Mouse (Mus musculus): ENCODE data around the gene Ttyh3. TPM values are rescaled to one million over a fixed set of nuclear protein-coding genes. Genes with fewer than 3 reads are reported as not detected.

The Ttyh3 gene
- polyA plus RNA-seq, 1 experiment: 32.1 TPM

GRCm38 (mm10) chr5:140622978-140623670 lies 25.7 kb downstream of the Ttyh3 start:
- TF ChIP-seq GATA1 (IDR thresholded peaks at IDR 0.05; ENCODE audit: low read length): no peak

DNA sequence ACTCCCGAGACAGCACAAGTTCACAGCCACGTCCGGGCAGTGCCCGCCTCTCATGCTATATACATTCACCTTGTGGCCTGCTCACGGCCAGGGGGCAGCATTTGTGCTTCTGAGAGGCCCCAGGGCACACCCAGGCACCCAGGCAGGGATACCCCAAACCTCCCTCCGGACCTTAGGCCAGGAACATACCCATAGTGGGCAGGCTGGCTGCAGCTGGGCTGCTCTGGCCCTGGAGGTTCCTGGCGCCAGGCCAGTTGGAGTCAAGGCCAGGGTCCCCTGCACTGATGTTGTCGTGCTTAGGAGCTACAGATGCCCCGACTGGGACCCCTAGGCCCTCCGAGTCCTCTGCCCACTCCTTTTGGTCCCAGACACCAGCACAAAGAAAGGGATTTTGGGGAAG lies 27.3 kb downstream of the Ttyh3 start:
- TF ChIP-seq GATA1 (IDR thresholded peaks at IDR 0.05; ENCODE audit: low read length): no peak

GRCm38 (mm10) chr5:140621092-140621491 lies 27.7 kb downstream of the Ttyh3 start:
- no peak for TF ChIP-seq GATA1 (IDR thresholded peaks at IDR 0.05; ENCODE audit: low read length)

DNA sequence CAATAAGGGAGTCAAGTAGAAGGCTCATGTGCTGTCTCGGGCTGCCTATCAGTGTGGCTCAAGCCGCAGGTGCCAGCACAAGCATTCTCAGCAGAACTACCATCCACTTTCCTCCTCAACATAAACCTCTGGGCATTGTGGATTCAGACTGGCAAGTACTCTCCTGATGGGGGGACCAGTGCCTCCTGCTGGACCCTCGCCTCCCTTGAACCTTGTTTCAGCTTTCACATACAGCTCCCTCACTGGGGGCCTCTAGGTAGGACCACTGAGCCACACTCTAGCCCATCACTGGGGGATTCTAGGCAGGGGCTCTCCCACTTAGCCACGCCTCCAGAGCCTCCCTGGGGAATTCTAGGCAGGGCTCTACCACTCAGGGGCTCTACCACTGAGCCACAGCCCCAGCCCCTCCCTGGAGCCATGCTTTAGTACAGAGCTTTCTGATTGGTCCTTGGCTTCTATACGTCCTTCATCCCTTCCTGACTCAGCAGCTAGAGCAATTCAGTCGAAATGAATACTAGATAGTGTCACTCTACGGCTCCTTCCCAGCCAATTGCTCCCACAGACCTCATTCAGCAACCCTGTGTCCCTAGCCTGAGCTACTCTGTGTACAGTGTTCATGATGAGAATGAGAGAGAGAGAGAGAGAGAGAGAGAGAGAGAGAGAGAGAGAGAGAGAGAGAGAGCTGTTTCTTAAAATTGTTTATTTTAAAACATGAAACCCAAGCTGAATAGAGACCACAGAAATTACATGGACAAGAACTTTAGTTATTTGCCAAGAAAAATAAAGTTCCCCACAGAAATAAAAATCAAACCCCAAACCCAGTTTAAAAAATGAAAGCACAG lies 28.7 kb downstream of the Ttyh3 start:
- TF ChIP-seq GATA1 (IDR thresholded peaks at IDR 0.05; ENCODE audit: low read length): no peak

- no peak for TF ChIP-seq GATA1 (IDR thresholded peaks at IDR 0.05; ENCODE audit: low read length)
These were observed 29.6 kb downstream of the Ttyh3 start for GRCm38 (mm10) chr5:140619151-140619771.

DNA sequence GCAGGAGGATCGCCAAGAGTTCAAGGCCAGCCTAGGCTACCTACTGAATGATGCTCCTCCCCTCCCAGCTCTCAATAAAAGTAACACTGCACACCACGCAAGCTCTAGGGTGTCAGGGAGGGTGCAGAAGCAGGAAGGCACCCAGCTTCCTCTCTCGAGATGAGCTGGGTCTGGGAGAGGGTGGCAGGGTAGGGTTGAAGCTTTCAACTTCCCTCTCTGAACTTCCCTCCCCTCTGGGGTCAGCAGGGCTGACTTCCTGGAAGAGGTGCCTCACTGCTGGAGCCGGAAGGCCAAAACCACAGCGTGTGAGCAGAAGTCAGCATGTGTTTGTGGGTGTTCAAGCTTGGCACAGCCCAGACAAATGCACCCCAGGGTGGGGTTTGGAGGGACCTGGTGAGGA lies 31.1 kb downstream of the Ttyh3 start:
- no peak for TF ChIP-seq GATA1 (IDR thresholded peaks at IDR 0.05; ENCODE audit: low read length)

GRCm38 (mm10) chr5:140616691-140617090 lies 32.1 kb downstream of the Ttyh3 start:
- no peak for TF ChIP-seq GATA1 (IDR thresholded peaks at IDR 0.05; ENCODE audit: low read length)

- no peak for TF ChIP-seq GATA1 (IDR thresholded peaks at IDR 0.05; ENCODE audit: low read length)
These were observed 32.7 kb downstream of the Ttyh3 start for GRCm38 (mm10) chr5:140616110-140616503.

GRCm38 (mm10) chr5:140615321-140616109 lies 33.3 kb downstream of the Ttyh3 start:
- no peak for TF ChIP-seq GATA1 (IDR thresholded peaks at IDR 0.05; ENCODE audit: low read length)

DNA sequence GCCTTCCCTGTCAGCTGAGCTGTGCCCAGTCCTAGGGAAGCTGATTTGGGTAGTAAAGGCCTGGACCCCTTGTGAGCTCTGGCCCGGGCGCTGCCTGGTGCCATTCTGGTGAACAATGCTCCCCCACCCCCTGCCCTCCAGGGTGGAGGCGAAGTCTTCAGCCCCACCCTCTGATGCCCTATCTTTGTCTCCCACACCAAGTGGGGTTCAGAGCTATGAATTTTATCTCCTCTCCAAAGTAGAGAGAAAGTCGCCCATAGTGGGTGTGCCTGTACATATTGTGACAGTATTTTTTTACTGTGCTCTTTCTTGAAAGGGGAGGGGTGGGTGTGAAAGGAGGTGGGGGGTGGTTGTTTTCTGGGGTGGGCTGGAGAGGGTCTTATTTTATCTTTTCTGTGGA lies 34.0 kb downstream of the Ttyh3 start:
- TF ChIP-seq GATA1 (IDR thresholded peaks at IDR 0.05; ENCODE audit: low read length): no peak

DNA sequence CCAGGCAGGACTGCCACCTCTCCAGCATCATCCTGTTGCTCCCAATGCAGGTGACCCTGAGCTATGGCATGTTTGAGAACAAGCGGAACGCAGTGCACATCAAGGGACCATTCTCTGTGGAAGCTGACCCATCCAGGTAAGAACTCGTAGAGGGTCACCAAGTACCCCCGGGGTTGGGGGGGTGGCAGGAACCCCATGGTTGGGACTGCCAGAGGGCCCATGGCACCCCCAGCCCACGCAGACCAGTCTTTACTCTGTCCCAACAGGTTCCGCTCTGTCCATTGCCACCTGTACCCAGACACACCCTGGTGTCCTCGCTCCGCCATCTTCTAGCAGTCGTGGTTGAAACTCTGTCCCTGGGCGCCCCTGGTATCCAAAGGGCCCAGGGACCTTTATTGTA lies 34.7 kb downstream of the Ttyh3 start:
- TF ChIP-seq GATA1 (IDR thresholded peaks at IDR 0.05; ENCODE audit: low read length): no peak

DNA sequence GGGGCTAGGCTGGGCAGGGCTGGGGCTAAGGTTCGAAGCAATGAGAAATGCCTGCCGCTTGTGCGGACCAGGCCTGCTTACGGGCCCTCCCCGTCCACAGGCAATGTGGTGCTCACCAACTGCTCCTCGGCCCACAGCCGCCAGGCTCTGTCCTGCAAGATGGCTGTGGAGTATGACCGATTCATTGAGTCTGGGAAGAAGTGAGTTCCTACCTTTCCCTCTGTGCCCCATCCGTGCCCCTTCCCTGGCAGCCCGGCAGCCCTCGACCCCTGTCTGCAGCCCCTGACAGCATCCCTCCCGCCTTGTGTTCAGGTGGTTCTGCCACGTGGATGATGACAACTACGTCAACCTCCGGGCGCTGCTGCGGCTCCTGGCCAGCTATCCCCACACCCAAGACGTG lies 36.6 kb downstream of the Ttyh3 start:
- TF ChIP-seq GATA1 (IDR thresholded peaks at IDR 0.05; ENCODE audit: low read length): no peak

DNA sequence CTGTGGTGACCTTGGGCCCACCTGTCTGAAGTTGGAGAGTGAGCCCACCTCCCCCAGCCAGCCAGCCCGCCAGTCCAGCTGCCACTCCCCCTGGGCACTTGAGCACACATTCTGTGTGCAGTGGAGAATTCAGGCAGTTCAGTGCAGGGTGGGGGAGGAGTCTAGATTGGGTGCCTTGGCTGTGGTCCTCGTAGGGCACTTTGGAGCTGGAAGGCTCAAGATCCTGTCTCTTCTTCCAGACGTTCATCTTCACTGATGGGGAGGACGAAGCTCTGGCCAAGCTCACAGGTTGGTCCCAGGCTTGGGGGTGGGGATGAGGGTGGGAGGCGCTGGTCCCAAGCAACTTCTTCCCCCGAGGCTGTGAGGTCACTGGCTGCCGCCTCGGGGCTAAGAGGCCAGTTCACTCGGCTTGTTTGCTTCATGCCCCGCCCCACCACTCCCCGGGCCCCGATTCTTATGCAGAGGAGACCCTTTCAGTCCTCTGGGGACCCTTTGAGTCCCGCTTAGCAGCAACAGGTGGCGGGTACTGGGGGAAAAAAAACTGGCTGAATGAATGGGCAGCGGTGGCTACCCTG lies 37.1 kb downstream of the Ttyh3 start:
- TF ChIP-seq GATA1 (IDR thresholded peaks at IDR 0.05; ENCODE audit: low read length): no peak

DNA sequence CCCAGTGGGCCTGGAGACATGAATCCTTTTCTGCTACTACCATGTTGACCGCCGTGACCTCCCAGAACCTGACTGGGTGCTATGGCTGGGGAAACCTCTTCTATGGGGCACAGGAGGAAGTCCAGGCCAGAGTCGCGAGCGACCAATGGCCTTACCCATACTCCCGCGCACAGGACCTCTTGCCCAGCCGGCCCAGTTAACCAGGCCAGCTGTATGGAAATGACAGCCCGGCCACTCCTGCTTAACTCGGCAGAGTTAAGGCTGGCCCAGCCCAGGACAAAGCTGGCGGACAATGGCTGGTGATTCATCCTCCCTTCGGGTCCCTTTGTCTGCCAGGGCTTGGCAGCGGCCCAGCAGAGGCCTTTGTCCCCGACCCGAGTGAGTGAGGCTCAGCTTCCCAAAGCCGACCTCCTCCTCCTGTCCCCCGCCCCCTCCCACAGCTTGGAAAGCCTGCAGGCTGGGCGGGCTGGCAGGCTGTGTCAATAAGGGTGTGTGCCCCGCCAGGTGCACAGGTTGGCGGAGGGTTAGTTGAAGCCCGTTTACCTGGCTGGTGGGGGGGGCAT lies 37.7 kb downstream of the Ttyh3 start:
- no peak for TF ChIP-seq GATA1 (IDR thresholded peaks at IDR 0.05; ENCODE audit: low read length)

All from G1E-ER4 (cell line).